Mouse (Mus musculus) kidney, adult 2 months (tissue): Measurements from ENCODE around the gene Cptp.

Experiments used
- CTCF ChIP-seq: fragments of 200-500 bp; conservative IDR thresholded peaks from 2 replicates; pipeline ENCODE4 v1.5.1; 2011; ENCODE audit warnings: low read depth, mild to moderate bottlenecking, control low read depth, low read length, moderate library complexity, mixed read lengths; ENCODE audit not compliant: insufficient read depth, insufficient read length
- POLR2A ChIP-seq: fragments of 200-500 bp; IDR thresholded peaks from one replicate; pipeline ENCODE4 v1.6.1; 2011; ENCODE audit warnings: low read depth, low read length, control low read depth

GRCm38 (mm10) chr4:155893212-155893690 lies 24.0 kb upstream of the Cptp start:
- TF ChIP-seq POLR2A: no peak
- TF ChIP-seq CTCF: no peak
